Comparison of ENCODE assay signal across 24 mouse cellular contexts in genomic region chr10:95689833-95690232, GRCm38 (mm10). TPM values are rescaled to one million over a fixed set of nuclear protein-coding genes. Genes with fewer than 3 reads are reported as not detected.
DNase-seq lines count a peak whose midpoint lies in the region; ATAC-seq and TF ChIP-seq lines count a peak whose summit lies in the region.
"Had no signal": no experiment of that assay in that cellular context is flagged by ENCODE, and none has a peak within 500 bp of the region (broad histone marks: within the 10 kb centered on the region; RNA-seq: fewer than 3 reads in every experiment).

No protein-coding gene starts in this region.

- WGBS in kidney, embryonic 16.5 days, result 88% methylated on average over 1 of the region's 1 CpGs
- WGBS in liver, embryonic 13.5 days (ENCODE audit: insufficient replicate concordance), result 67% methylated on average over 1 of the region's 1 CpGs
- 88% methylated on average over 1 of the region's 1 CpGs for WGBS in stomach, postnatal 0 days

- peak; percentile 25; the same call in 1 of the 2 replicates for ATAC-seq in kidney, embryonic 16.5 days (ENCODE audit: low FRiP score, low TSS enrichment)
- peak; percentile 45; the same call in 1 of the 2 replicates for ATAC-seq in liver, embryonic 13.5 days (ENCODE audit: low read depth)
- peak; percentile 76 for ATAC-seq in stomach, postnatal 0 days (ENCODE audit: low FRiP score, low TSS enrichment)
- ATAC-seq: forebrain, embryonic 16.5 days; midbrain, embryonic 15.5 days had no signal

- no peaks in the 10 kb centered on the region for H3K9me3 ChIP-seq in kidney, embryonic 16.5 days (ENCODE audit: low read length)
- no peaks in the 10 kb centered on the region for H3K9me3 ChIP-seq in MEL (replicated peaks; ENCODE audit: insufficient read depth, low read length)
- H3K9me3 ChIP-seq in liver, embryonic 13.5 days (replicated peaks), result no peaks in the 10 kb centered on the region
- H3K9me3 ChIP-seq in stomach, postnatal 0 days (ENCODE audit: control insufficient read depth, low read length), result no peaks in the 10 kb centered on the region
- H3K9me3 ChIP-seq: embryonic facial prominence, embryonic 13.5 days; G1E; hindbrain, embryonic 13.5 days; limb, embryonic 12.5 days; midbrain, embryonic 15.5 days had no signal

- no peaks in the 10 kb centered on the region for H3K27me3 ChIP-seq in kidney, embryonic 16.5 days (ENCODE audit: insufficient read depth, low read length)
- H3K27me3 ChIP-seq in MEL (ENCODE audit: control insufficient read depth in 1 of 2, insufficient read depth in 2 of 2, low read length in 2 of 2), result peaks cover 0 to 1% of the 10 kb centered on the region in 2 experiments; a peak in 2 of 4 replicates
- no peaks in the 10 kb centered on the region for H3K27me3 ChIP-seq in liver, embryonic 13.5 days
- H3K27me3 ChIP-seq in stomach, postnatal 0 days (ENCODE audit: control insufficient read depth, insufficient read depth, low read length), result no peaks in the 10 kb centered on the region
- H3K27me3 ChIP-seq: embryonic facial prominence, embryonic 13.5 days; hindbrain, embryonic 13.5 days; limb, embryonic 12.5 days; midbrain, embryonic 15.5 days had no signal

- no peak overlapping the region for H3K4me3 ChIP-seq in kidney, embryonic 16.5 days (ENCODE audit: low read length)
- no peak overlapping the region for H3K4me3 ChIP-seq in MEL (ENCODE audit: control insufficient read depth in 1 of 2, insufficient read depth in 1 of 2, low read depth in 2 of 2, low read length in 2 of 2)
- H3K4me3 ChIP-seq in liver, embryonic 13.5 days (replicated peaks), result no peak overlapping the region
- H3K4me3 ChIP-seq in stomach, postnatal 0 days (ENCODE audit: low read depth, low read length), result no peak overlapping the region
- H3K4me3 ChIP-seq: embryonic facial prominence, embryonic 13.5 days; hindbrain, embryonic 13.5 days; limb, embryonic 12.5 days; midbrain, embryonic 15.5 days had no signal

- no peak for DNase-seq in kidney, adult 18-20 months
- DNase-seq in MEL (ENCODE audit: low read depth, low spot score), result peak; percentile 19
- no peak for DNase-seq in liver, embryonic 13.5 days
- DNase-seq in stomach, postnatal 0 days (ENCODE audit: low spot score), result no peak
- no peak for DNase-seq in gastrocnemius, postnatal 14 days
- no peak for DNase-seq in c-Kit-positive CD71-positive TER-119-positive erythroid progenitor cells, embryonic 14.5 days (ENCODE audit: low spot score)
- DNase-seq: adrenal gland, postnatal 14 days; cerebellum, adult 9-10 months; heart, postnatal 14 days; kidney, adult 11 months; lung, embryonic 14.5 days; retina, postnatal 1 day; thymus, adult 18-20 months had no signal

- TF ChIP-seq RAD21 in MEL (IDR thresholded peaks at IDR 0.05; ENCODE audit: low read depth, low read length), result no peak

- intact Hi-C loops in gastrocnemius, postnatal 14 days (cut with DNase I; ENCODE audit: low total_unique reads), result no loop called here

- no peaks in the 10 kb centered on the region for H3K36me3 ChIP-seq in kidney, embryonic 16.5 days (ENCODE audit: insufficient read depth, low read length)
- H3K36me3 ChIP-seq in MEL (ENCODE audit: control insufficient read depth in 1 of 2, insufficient read depth in 2 of 2, low read length in 2 of 2), result no peaks in the 10 kb centered on the region
- no peaks in the 10 kb centered on the region for H3K36me3 ChIP-seq in liver, embryonic 13.5 days
- H3K36me3 ChIP-seq in stomach, postnatal 0 days (ENCODE audit: control insufficient read depth, insufficient read depth, low read length), result no peaks in the 10 kb centered on the region
- H3K36me3 ChIP-seq: embryonic facial prominence, embryonic 13.5 days; G1E; hindbrain, embryonic 13.5 days; limb, embryonic 12.5 days; midbrain, embryonic 15.5 days had no signal

- peaks cover 11% of the 10 kb centered on the region; the same call in 1 of the 2 replicates for H3K4me1 ChIP-seq in kidney, embryonic 16.5 days (ENCODE audit: insufficient read depth, low read length)
- H3K4me1 ChIP-seq in MEL (ENCODE audit: control insufficient read depth in 1 of 2, insufficient read depth in 2 of 2, low read length in 2 of 2), result no peaks in the 10 kb centered on the region
- H3K4me1 ChIP-seq in liver, embryonic 13.5 days (replicated peaks), result peaks cover 5% of the 10 kb centered on the region; the same call in 1 of the 2 replicates
- no peaks in the 10 kb centered on the region for H3K4me1 ChIP-seq in stomach, postnatal 0 days (replicated peaks; ENCODE audit: control insufficient read depth, insufficient read depth)

- no peak for TF ChIP-seq CTCF in MEL (IDR thresholded peaks at IDR 0.05 in 2 of 3, conservative IDR thresholded peaks at IDR 0.05 in 1 of 3; ENCODE audit: control insufficient read depth in 1 of 3, insufficient read depth in 1 of 3, low read depth in 2 of 3, low read length in 3 of 3, poor library complexity in 1 of 3, severe bottlenecking in 1 of 3)
- TF ChIP-seq CTCF in stomach, postnatal 0 days (IDR thresholded peaks at IDR 0.05; ENCODE audit: low read depth), result no peak

- peak overlapping the region; percentile 18; the same call in 1 of the 2 replicates for H3K27ac ChIP-seq in kidney, embryonic 16.5 days (ENCODE audit: low read length)
- no peak overlapping the region for H3K27ac ChIP-seq in MEL (ENCODE audit: control insufficient read depth, low read depth, low read length)
- H3K27ac ChIP-seq in liver, embryonic 13.5 days, result no peak overlapping the region
- H3K27ac ChIP-seq in stomach, postnatal 0 days (replicated peaks), result no peak overlapping the region
- H3K27ac ChIP-seq: embryonic facial prominence, embryonic 13.5 days; hindbrain, embryonic 13.5 days; limb, embryonic 12.5 days; midbrain, embryonic 15.5 days had no signal

- no peak for TF ChIP-seq EP300 in MEL (IDR thresholded peaks at IDR 0.05; ENCODE audit: low read depth in 1 of 2, low read length in 2 of 2)
- no peak for TF ChIP-seq EP300 in stomach, postnatal 0 days (optimal IDR thresholded peaks at IDR 0.05)

- no peak for TF ChIP-seq POLR2A in MEL (IDR thresholded peaks at IDR 0.05; ENCODE audit: control insufficient read depth in 1 of 2, insufficient read depth in 1 of 2, low read depth in 1 of 2, low read length in 2 of 2, poor library complexity in 1 of 2)

- H3K9ac ChIP-seq in kidney, embryonic 16.5 days (replicated peaks; ENCODE audit: low read length), result no peak overlapping the region
- H3K9ac ChIP-seq in MEL (ENCODE audit: control insufficient read depth, low read depth, low read length, poor library complexity, severe bottlenecking), result no peak overlapping the region
- no peak overlapping the region for H3K9ac ChIP-seq in liver, embryonic 13.5 days
- no peak overlapping the region for H3K9ac ChIP-seq in stomach, postnatal 0 days (ENCODE audit: low read length)
- H3K9ac ChIP-seq: embryonic facial prominence, embryonic 13.5 days; hindbrain, embryonic 13.5 days; limb, embryonic 12.5 days; lung, embryonic 14.5 days; midbrain, embryonic 15.5 days had no signal

- no peaks in the 10 kb centered on the region for H3K79me2 ChIP-seq in MEL (ENCODE audit: control insufficient read depth, insufficient read depth, low read length, poor library complexity)

- no peak overlapping the region for H3K4me2 ChIP-seq in kidney, embryonic 16.5 days (replicated peaks; ENCODE audit: low read depth, low read length)
- H3K4me2 ChIP-seq in liver, embryonic 13.5 days, result no peak overlapping the region
- H3K4me2 ChIP-seq in stomach, postnatal 0 days (replicated peaks; ENCODE audit: low read depth), result no peak overlapping the region
- H3K4me2 ChIP-seq: embryonic facial prominence, embryonic 13.5 days; hindbrain, embryonic 13.5 days; limb, embryonic 12.5 days; lung, embryonic 14.5 days; midbrain, embryonic 15.5 days had no signal

TF ChIP-seq in MEL, 35 proteins besides CTCF, POLR2A, EP300 and RAD21:
- TF ChIP-seq GATA1 (IDR thresholded peaks at IDR 0.05; ENCODE audit: low read depth, low read length) (no peak), TAL1 (IDR thresholded peaks at IDR 0.05; ENCODE audit: low read length) (no peak), TBP (IDR thresholded peaks at IDR 0.05; ENCODE audit: low read depth, low read length) (no peak), E2F4 (IDR thresholded peaks at IDR 0.05; ENCODE audit: borderline replicate concordance, low read depth, low read length) (no peak), MXI1 (IDR thresholded peaks at IDR 0.05; ENCODE audit: low read depth, low read length) (no peak), BHLHE40 (IDR thresholded peaks at IDR 0.05; ENCODE audit: borderline replicate concordance, low read depth, low read length) (no peak), MAX (IDR thresholded peaks at IDR 0.05; ENCODE audit: low read length) (no peak), JUND (IDR thresholded peaks at IDR 0.05; ENCODE audit: low read depth, low read length) (no peak), ZKSCAN1 (IDR thresholded peaks at IDR 0.05; ENCODE audit: low read depth, low read length) (no peak), POLR2AphosphoS2 (IDR thresholded peaks at IDR 0.05; ENCODE audit: low read length) (no peak), TCF12 (IDR thresholded peaks at IDR 0.05; ENCODE audit: low read depth, low read length) (no peak), SMC3 (IDR thresholded peaks at IDR 0.05; ENCODE audit: low read depth, low read length) (no peak)

RNA-seq across cellular contexts. Expression of gene Anapc15-ps, which starts 16.6 kb away (rescaled TPM):
- 1.8 TPM in 1 of 2 replicates, not detected in the other for polyA plus RNA-seq in kidney, embryonic 16.5 days (2015; fragmentation: Nextera tagmentation; extraction: Ambion mirVana)
- total RNA-seq in MEL (2012; rRNA removed), result not detected in 2 replicates
- polyA plus RNA-seq in MEL (2012; ENCODE audit: insufficient read depth in 1 of 2, insufficient read length in 2 of 2, low read depth in 1 of 2, low replicate concordance in 2 of 2, missing spikeins in 1 of 2), result under 1 TPM in 1 of 2 experiments, not detected in 1; 0.31 TPM
- polyA plus RNA-seq in liver, embryonic 13.5 days (2015; fragmentation: Nextera tagmentation; extraction: Ambion mirVana), result not detected in 2 replicates
- not detected in 2 replicates for polyA plus RNA-seq in stomach, postnatal 0 days (2015; fragmentation: Nextera tagmentation; extraction: Ambion mirVana)
- not detected for total RNA-seq in gastrocnemius, postnatal 14 days (2021)
- total RNA-seq: adrenal gland, postnatal 14 days; gastrocnemius, adult 18-20 months; heart, adult 8-10 months; heart, postnatal 14 days; layer of hippocampus, adult 8-10 months; left cerebral cortex, adult 18-20 months had no signal
- polyA plus RNA-seq: embryonic facial prominence, embryonic 13.5 days; forebrain, embryonic 16.5 days; G1E; hindbrain, embryonic 13.5 days; limb, embryonic 12.5 days; lung, embryonic 14.5 days; midbrain, embryonic 15.5 days had no signal

Comparison
In these comparisons a context has a peak if more than half of its experiments do, and no peak if none do; other contexts are left out.
1. ATAC-seq: peak in every context shown above with its lines; median percentile 76 in stomach, postnatal 0 days; 45 in liver, embryonic 13.5 days; 25 in kidney, embryonic 16.5 days.